Mouse (Mus musculus) embryonic fibroblast, embryonic 13.5 days (primary cell): ENCODE measurements around the gene E2f2.

ENCODE experiments used
- CTCF ChIP-seq: IDR thresholded peaks from 2 replicates; pipeline ENCODE4 v1.5.1; 2011; ENCODE audit warnings: mild to moderate bottlenecking, control low read depth, low read length, moderate library complexity, borderline replicate concordance; ENCODE audit not compliant: insufficient read depth
- POLR2A ChIP-seq: IDR thresholded peaks from 2 replicates; pipeline ENCODE4 v1.6.1; 2011; ENCODE audit warnings: low read depth, mild to moderate bottlenecking, control low read depth, low read length, moderate library complexity

- TF ChIP-seq CTCF (no peak), POLR2A (no peak)
Measured at GRCm38 (mm10) chr4:136123792-136124161, 48.4 kb upstream of the E2f2 start.
